Mouse (Mus musculus) v-Abl transformed pro-B cells (cell line): ENCODE measurements at regions not wholly inside any gene's neighbourhood (a gene's known extent, or its start where the extent isn't known, plus 50 kb on each side); places are given as distances from the start of the nearest gene placed in this dataset.

Experiments
- in situ Hi-C, 2 experiments: fragments of 400-800 bp; cut with MboI; formaldehyde crosslinking; loops; one replicate each; pipeline ENCODE4 v1.15.1; 2025; ENCODE audit not compliant: unreplicated experiment in 2 of 2

GRCm38 (mm10) chr7:51434865-51435264, 76.0 kb upstream of the Ano5 start:
- in situ Hi-C loops = loop anchor here (5.0 to 25.0 kb wide), 5 partner anchors 1478 to 1820 kb away; no protein-coding TSS in a partner anchor

GRCm38 (mm10) chr7:51454989-51455692, 55.7 kb upstream of the Ano5 start:
- in situ Hi-C loops = no loop called here

GRCm38 (mm10) chr7:51458757-51459156, 52.1 kb upstream of the Ano5 start:
- in situ Hi-C loops = no loop called here
